Mouse (Mus musculus) MEL (cell line): Measurements from ENCODE around the gene Ifitm10. TPM values are rescaled to one million over a fixed set of nuclear protein-coding genes. Genes with fewer than 3 reads are reported as not detected.

Source experiments
- DNase-seq: peaks from one replicate; pipeline ENCODE4 v3.0.0; 2011; ENCODE audit warnings: low read depth, low spot score
- H3K27ac ChIP-seq: 2 replicates; pipeline ENCODE4 v1.5.1; 2012; ENCODE audit warnings: low read depth, mild to moderate bottlenecking, control low read depth, low read length, moderate library complexity; ENCODE audit not compliant: control insufficient read depth
- H3K27me3 ChIP-seq, 2 experiments: fragments of 150-350 bp in 1 of 2; sonication (generic) in 1 of 2; 2 replicates each; pipeline ENCODE4 v1.6.1; 2012; ENCODE audit warnings: low read length in 2 of 2, mild to moderate bottlenecking in 2 of 2, improper control_type of control experiment in 1 of 2, moderate library complexity in 1 of 2; ENCODE audit not compliant: insufficient read depth in 2 of 2, control insufficient read depth in 1 of 2
- H3K36me3 ChIP-seq, 2 experiments: 2 replicates each; pipeline ENCODE4 v1.6.1; 2012 to 2014; ENCODE audit warnings: low read length in 2 of 2, improper control_type of control experiment in 1 of 2, inconsistent platforms in 1 of 2, mild to moderate bottlenecking in 1 of 2; ENCODE audit not compliant: insufficient read depth in 2 of 2, control insufficient read depth in 1 of 2
- H3K4me1 ChIP-seq, 2 experiments: fragments of 150-350 bp in 1 of 2; sonication (generic) in 1 of 2; 2 replicates each; pipeline ENCODE4 v1.6.1; 2012; ENCODE audit warnings: low read length in 2 of 2, improper control_type of control experiment in 1 of 2, mild to moderate bottlenecking in 1 of 2; ENCODE audit not compliant: insufficient read depth in 2 of 2, control insufficient read depth in 1 of 2
- H3K4me3 ChIP-seq, 2 experiments: fragments of 150-350 bp in 1 of 2; sonication (generic) in 1 of 2; 2 replicates each; pipeline ENCODE4 v1.5.1; 2012; ENCODE audit warnings: low read depth in 2 of 2, low read length in 2 of 2, mild to moderate bottlenecking in 2 of 2, moderate library complexity in 2 of 2, control low read depth in 1 of 2, improper control_type of control experiment in 1 of 2; ENCODE audit not compliant: control insufficient read depth in 1 of 2, insufficient read depth in 1 of 2
- H3K79me2 ChIP-seq: 2 replicates; pipeline ENCODE4 v1.6.1; 2012; ENCODE audit warnings: mild to moderate bottlenecking, low read length, moderate library complexity; ENCODE audit not compliant: control insufficient read depth, poor library complexity, insufficient read depth
- H3K9ac ChIP-seq: 2 replicates; pipeline ENCODE4 v1.6.1; 2012; ENCODE audit warnings: low read depth, mild to moderate bottlenecking, control low read depth, low read length, moderate library complexity; ENCODE audit not compliant: control insufficient read depth, poor library complexity, severe bottlenecking
- H3K9me3 ChIP-seq: fragments of 150-350 bp; sonication (generic); replicated peaks from 2 replicates; pipeline ENCODE4 v1.6.1; 2012; ENCODE audit warnings: mild to moderate bottlenecking, low read length, improper control_type of control experiment, moderate library complexity; ENCODE audit not compliant: insufficient read depth
- BHLHE40 ChIP-seq: IDR thresholded peaks from 2 replicates; pipeline ENCODE4 v1.6.1; 2012; ENCODE audit warnings: low read depth, mild to moderate bottlenecking, inconsistent platforms, low read length, improper control_type of control experiment, borderline replicate concordance
- CTCF ChIP-seq, 3 experiments: IDR thresholded peaks in 2 of 3; conservative IDR thresholded peaks in 1 of 3; 2 replicates each; pipeline ENCODE4 v1.5.1; 2011 to 2012; ENCODE audit warnings: low read length in 3 of 3, low read depth in 2 of 3, mild to moderate bottlenecking in 2 of 3, improper control_type of control experiment in 1 of 3, inconsistent platforms in 1 of 3, mixed read lengths in 1 of 3, moderate library complexity in 1 of 3; ENCODE audit not compliant: control insufficient read depth in 1 of 3, insufficient read depth in 1 of 3, poor library complexity in 1 of 3, severe bottlenecking in 1 of 3
- E2F4 ChIP-seq: IDR thresholded peaks from 2 replicates; pipeline ENCODE4 v1.6.1; 2011; ENCODE audit warnings: low read depth, low read length, improper control_type of control experiment, borderline replicate concordance
- ELF1 ChIP-seq: IDR thresholded peaks from 2 replicates; pipeline ENCODE4 v1.6.1; 2014; ENCODE audit warnings: low read depth, mild to moderate bottlenecking, inconsistent platforms, low read length, improper control_type of control experiment, moderate library complexity
- EP300 ChIP-seq, 2 experiments: IDR thresholded peaks; 2 replicates each; pipeline ENCODE4 v1.6.1; 2011; ENCODE audit warnings: improper control_type of control experiment in 2 of 2, low read length in 2 of 2, low read depth in 1 of 2, mild to moderate bottlenecking in 1 of 2
- GATA1 ChIP-seq: IDR thresholded peaks from 2 replicates; pipeline ENCODE4 v1.6.1; 2011; ENCODE audit warnings: low read depth, low read length, improper control_type of control experiment
- HCFC1 ChIP-seq: IDR thresholded peaks from 2 replicates; pipeline ENCODE4 v1.6.1; 2012; ENCODE audit warnings: low read depth, mild to moderate bottlenecking, inconsistent platforms, low read length, improper control_type of control experiment, moderate library complexity
- JUND ChIP-seq: IDR thresholded peaks from 2 replicates; pipeline ENCODE4 v1.6.1; 2011; ENCODE audit warnings: low read depth, mild to moderate bottlenecking, improper control_type of control experiment, low read length
- KAT2A ChIP-seq: conservative IDR thresholded peaks from 2 replicates; pipeline ENCODE4 v1.6.1; 2012; ENCODE audit warnings: low read depth, low read length, improper control_type of control experiment, inconsistent platforms
- MAX ChIP-seq: IDR thresholded peaks from 2 replicates; pipeline ENCODE4 v1.6.1; 2011; ENCODE audit warnings: low read length, improper control_type of control experiment
- MAZ ChIP-seq: IDR thresholded peaks from 2 replicates; pipeline ENCODE4 v1.6.1; 2012; ENCODE audit warnings: low read depth, mild to moderate bottlenecking, inconsistent platforms, low read length, improper control_type of control experiment
- MEF2A ChIP-seq: IDR thresholded peaks from 2 replicates; pipeline ENCODE4 v1.6.1; 2014; ENCODE audit warnings: low read depth, mild to moderate bottlenecking, inconsistent platforms, low read length, improper control_type of control experiment; ENCODE audit not compliant: poor library complexity, insufficient replicate concordance, severe bottlenecking; ENCODE audit errors: extremely low read depth
- MXI1 ChIP-seq: IDR thresholded peaks from 2 replicates; pipeline ENCODE4 v1.6.1; 2011; ENCODE audit warnings: mild to moderate bottlenecking, low read depth, low read length, improper control_type of control experiment
- MYB ChIP-seq: IDR thresholded peaks from 2 replicates; pipeline ENCODE4 v1.6.1; 2011; ENCODE audit warnings: mild to moderate bottlenecking, low read depth, low read length, improper control_type of control experiment
- NRF1 ChIP-seq: IDR thresholded peaks from 2 replicates; pipeline ENCODE4 v1.6.1; 2014; ENCODE audit warnings: low read depth, mild to moderate bottlenecking, inconsistent platforms, low read length, improper control_type of control experiment, moderate library complexity; ENCODE audit not compliant: poor library complexity, insufficient read depth, severe bottlenecking
- POLR2A ChIP-seq, 2 experiments: IDR thresholded peaks; 2 replicates each; pipeline ENCODE4 v1.6.1; 2011 to 2012; ENCODE audit warnings: low read length in 2 of 2, mild to moderate bottlenecking in 2 of 2, control low read depth in 1 of 2, improper control_type of control experiment in 1 of 2, low read depth in 1 of 2, moderate library complexity in 1 of 2; ENCODE audit not compliant: control insufficient read depth in 1 of 2, insufficient read depth in 1 of 2, poor library complexity in 1 of 2
- RAD21 ChIP-seq: IDR thresholded peaks from 2 replicates; pipeline ENCODE4 v1.6.1; 2011; ENCODE audit warnings: mild to moderate bottlenecking, low read depth, low read length, improper control_type of control experiment
- TAL1 ChIP-seq: IDR thresholded peaks from 2 replicates; pipeline ENCODE4 v1.6.1; 2012; ENCODE audit warnings: mild to moderate bottlenecking, inconsistent platforms, low read length, moderate library complexity, mixed read lengths
- TBP ChIP-seq: IDR thresholded peaks from 2 replicates; pipeline ENCODE4 v1.8.0; 2011; ENCODE audit warnings: low read depth, low read length, improper control_type of control experiment
- UBTF ChIP-seq: IDR thresholded peaks from 2 replicates; pipeline ENCODE4 v1.6.1; 2012; ENCODE audit warnings: low read depth, mild to moderate bottlenecking, inconsistent platforms, low read length, improper control_type of control experiment, moderate library complexity, borderline replicate concordance; ENCODE audit not compliant: insufficient read depth
- USF2 ChIP-seq, 2 experiments: IDR thresholded peaks; 2 replicates each; pipeline ENCODE4 v1.6.1; 2011 to 2012; ENCODE audit warnings: improper control_type of control experiment in 2 of 2, low read length in 2 of 2, borderline replicate concordance in 1 of 2, inconsistent platforms in 1 of 2, low read depth in 1 of 2, mild to moderate bottlenecking in 1 of 2; ENCODE audit not compliant: insufficient read depth in 1 of 2
- ZC3H11A ChIP-seq: IDR thresholded peaks from 2 replicates; pipeline ENCODE4 v1.6.1; 2012; ENCODE audit warnings: low read depth, mild to moderate bottlenecking, inconsistent platforms, low read length, improper control_type of control experiment
- ZKSCAN1 ChIP-seq: IDR thresholded peaks from 2 replicates; pipeline ENCODE4 v1.6.1; 2012; ENCODE audit warnings: low read depth, mild to moderate bottlenecking, inconsistent platforms, low read length, improper control_type of control experiment, moderate library complexity
- ZMIZ1 ChIP-seq: IDR thresholded peaks from 2 replicates; pipeline ENCODE4 v1.6.1; 2012; ENCODE audit warnings: low read depth, mild to moderate bottlenecking, inconsistent platforms, low read length, improper control_type of control experiment, moderate library complexity
- ZNF384 ChIP-seq: IDR thresholded peaks from 2 replicates; pipeline ENCODE4 v1.6.1; 2012; ENCODE audit warnings: low read depth, mild to moderate bottlenecking, inconsistent platforms, low read length, improper control_type of control experiment
- polyA plus RNA-seq, 2 experiments: library from polyadenylated mRNA; stranded (reverse) in 1 of 2; unstranded in 1 of 2; fragments of >175 nt in 1 of 2; fragments of >200 nt in 1 of 2; gene quantifications; 2 replicates each; pipeline versions ENCODE4 v1.2.1 to v1.2.4; 2012; ENCODE audit warnings: low replicate concordance in 2 of 2, low read depth in 1 of 2; ENCODE audit not compliant: insufficient read length in 2 of 2, insufficient read depth in 1 of 2, missing spikeins in 1 of 2
- total RNA-seq: library from RNA; depleted of rRNA; stranded (reverse); fragments of 300-350 nt; gene quantifications from 2 replicates; pipeline ENCODE4 v1.2.3, GENCODE M21; 2012

The Ifitm10 gene
- total and polyA plus RNA-seq, 3 experiments = 0.21 TPM; not detected in 2

- peaks cover 9 to 11% of the 10 kb centered on the region in 2 experiments for H3K27me3 ChIP-seq
- peaks cover 0 to 4% of the 10 kb centered on the region in 2 experiments; a peak in 1 of 4 replicates for H3K4me1 ChIP-seq
- no peaks in the 10 kb centered on the region for H3K79me2 ChIP-seq
- no peak for DNase-seq
- H3K27ac ChIP-seq = no peak overlapping the region
- no peaks in the 10 kb centered on the region for H3K36me3 ChIP-seq
- TF ChIP-seq ZNF384 (no peak), UBTF (no peak), BHLHE40 (no peak), KAT2A (no peak), JUND (no peak), NRF1 (no peak), ZKSCAN1 (no peak), POLR2A (IDR thresholded peaks at IDR 0.05; ENCODE audit: control insufficient read depth in 1 of 2, insufficient read depth in 1 of 2, low read depth in 1 of 2, low read length in 2 of 2, poor library complexity in 1 of 2) (no peak), MAZ (no peak), GATA1 (no peak), EP300 (IDR thresholded peaks at IDR 0.05; ENCODE audit: low read depth in 1 of 2, low read length in 2 of 2) (no peak), ELF1 (no peak), ZC3H11A (no peak), MXI1 (no peak), TBP (no peak), MYB (no peak), TAL1 (no peak), MEF2A (no peak)
- H3K4me3 ChIP-seq = no peak overlapping the region
- H3K9me3 ChIP-seq = no peaks in the 10 kb centered on the region
- no peak overlapping the region for H3K9ac ChIP-seq
These were observed 45.0 kb downstream of the Ifitm10 start for GRCm38 (mm10) chr7:142328507-142328906.

GRCm38 (mm10) chr7:142326714-142327445 lies 46.7 kb downstream of the Ifitm10 start:
- Histone ChIP-seq H3K79me2 (no peaks in the 10 kb centered on the region), H3K9me3 (no peaks in the 10 kb centered on the region), H3K27ac (no peak overlapping the region), H3K4me1 (peaks cover 0 to 4% of the 10 kb centered on the region in 2 experiments; a peak in 1 of 4 replicates), H3K27me3 (peaks cover 9 to 11% of the 10 kb centered on the region in 2 experiments), H3K4me3 (no peak overlapping the region), H3K36me3 (no peaks in the 10 kb centered on the region), H3K9ac (no peak overlapping the region)
- no peak for DNase-seq
- no peak for TF ChIP-seq RAD21
- no peak for TF ChIP-seq HCFC1
- no peak for TF ChIP-seq JUND
- no peak for TF ChIP-seq MAX
- no peak for TF ChIP-seq E2F4
- no peak for TF ChIP-seq KAT2A
- TF ChIP-seq TAL1 = no peak
- TF ChIP-seq CTCF (IDR thresholded peaks at IDR 0.05 in 2 of 3, conservative IDR thresholded peaks at IDR 0.05 in 1 of 3; ENCODE audit: control insufficient read depth in 1 of 3, insufficient read depth in 1 of 3, low read depth in 2 of 3, low read length in 3 of 3, poor library complexity in 1 of 3, severe bottlenecking in 1 of 3) = no peak
- no peak for TF ChIP-seq USF2 (IDR thresholded peaks at IDR 0.05; ENCODE audit: borderline replicate concordance in 1 of 2, insufficient read depth in 1 of 2, low read depth in 1 of 2, low read length in 2 of 2)
- TF ChIP-seq ZMIZ1 = no peak
